9 mouse cellular contexts compared by ENCODE assay signal in genomic region chr2:154507566-154508283, GRCm38 (mm10). TPM values are rescaled to one million over a fixed set of nuclear protein-coding genes. Genes with fewer than 3 reads are reported as not detected.
DNase-seq lines count a peak whose midpoint lies in the region; ATAC-seq and TF ChIP-seq lines count a peak whose summit lies in the region.
"Had no signal": no experiment of that assay in that cellular context is flagged by ENCODE, and none has a peak within 500 bp of the region (broad histone marks: within the 10 kb centered on the region; RNA-seq: fewer than 3 reads in every experiment).

No protein-coding gene starts in this region.

- TF ChIP-seq CTCF in G1E (IDR thresholded peaks at IDR 0.05; ENCODE audit: low read depth, low read length), result no peak
- peak; percentile 62; the same call in 1 of the 2 replicates for TF ChIP-seq CTCF in lung, adult 2 months (IDR thresholded peaks at IDR 0.05; ENCODE audit: insufficient read depth, low read length)

- DNase-seq in heart, postnatal 4 days, result no peak
- DNase-seq in G1E (ENCODE audit: low spot score), result peak; percentile 7
- DNase-seq in cerebellum, adult 18-20 months, result peak; percentile 60 to 61
- peak; percentile 50 for DNase-seq in kidney, adult 18-20 months
- peak; percentile 25 for DNase-seq in lung, adult 2 months
- no peak for DNase-seq in layer of hippocampus, adult 9-11 months

- H3K4me3 ChIP-seq in heart, embryonic 13.5 days, result no peak overlapping the region
- H3K4me3 ChIP-seq in G1E (ENCODE audit: low read depth, low read length), result peak overlapping the region; percentile 28; the same call in 1 of the 2 replicates
- H3K4me3 ChIP-seq in lung, adult 2 months (replicated peaks; ENCODE audit: extremely low read depth, low read depth, low read length), result no peak overlapping the region

- H3K27ac ChIP-seq in heart, embryonic 13.5 days (replicated peaks), result peak overlapping the region; percentile 3; the same call in 1 of the 2 replicates

- H3K4me1 ChIP-seq in heart, embryonic 13.5 days, result peaks cover 10% of the 10 kb centered on the region
- H3K4me1 ChIP-seq in G1E (ENCODE audit: insufficient read depth, low read depth, low read length), result peaks cover 20% of the 10 kb centered on the region
- H3K4me1 ChIP-seq in lung, adult 2 months (ENCODE audit: control insufficient read depth, insufficient read depth, low read length), result no peaks in the 10 kb centered on the region; the same call in 1 of the 2 replicates

- 63% methylated on average over 9 of the region's 9 CpGs for WGBS in heart, embryonic 13.5 days
- 60% methylated on average over 9 of the region's 9 CpGs for WGBS in lung, adult 2 months

- H3K27me3 ChIP-seq in heart, embryonic 13.5 days (replicated peaks), result no peaks in the 10 kb centered on the region
- H3K27me3 ChIP-seq in G1E (ENCODE audit: insufficient read depth, low read length), result no peaks in the 10 kb centered on the region

- H3K9me3 ChIP-seq in heart, embryonic 13.5 days, result no peaks in the 10 kb centered on the region
- no peaks in the 10 kb centered on the region for H3K9me3 ChIP-seq in G1E (replicated peaks)

- H3K36me3 ChIP-seq in heart, embryonic 13.5 days, result peaks cover 87% of the 10 kb centered on the region
- peaks cover 80% of the 10 kb centered on the region for H3K36me3 ChIP-seq in G1E (replicated peaks)

- TF ChIP-seq POLR2A in lung, adult 2 months (IDR thresholded peaks at IDR 0.05; ENCODE audit: borderline replicate concordance, extremely low read depth, low read depth, low read length), result no peak

- H3K4me2 ChIP-seq in heart, embryonic 13.5 days, result no peak overlapping the region

- H3K9ac ChIP-seq in heart, embryonic 13.5 days, result no peak overlapping the region

- ATAC-seq in heart, embryonic 13.5 days (ENCODE audit: extremely low read depth, insufficient number of reproducible peaks, low FRiP score, low TSS enrichment), result no peak
- peak; percentile 63 for ATAC-seq in G1E (ENCODE audit: extremely low read depth, insufficient number of reproducible peaks, low FRiP score, poor library complexity, severe bottlenecking)
- no peak for ATAC-seq in granulocyte monocyte progenitor cell, adult 5-6 weeks (replicated peaks; ENCODE audit: poor library complexity, severe bottlenecking)

RNA-seq across cellular contexts. Expression of gene 1700003F12Rik, which starts 39.2 kb away (rescaled TPM):
- 0.29 TPM in 1 of 2 replicates, not detected in the other for polyA plus RNA-seq in heart, embryonic 13.5 days (2015; fragmentation: Nextera tagmentation; extraction: Ambion mirVana)
- under 1 TPM in 1 of 2 experiments, not detected in 1; 0.81 TPM for total RNA-seq in heart, postnatal 4 days (2021)
- total RNA-seq in G1E (2014; fragmentation: Nextera tagmentation) (not detected in 2 replicates), G1E (2017) (not detected in 2 replicates)
- 0.13 TPM in 1 of 2 replicates, not detected in the other for polyA plus RNA-seq in G1E (2012)
- polyA plus RNA-seq in lung, adult 2 months (2012; rRNA removed), result 0.98 TPM in 1 of 2 replicates, not detected in the other
- total RNA-seq in granulocyte monocyte progenitor cell, adult 5-6 weeks (2014; fragmentation: Nextera tagmentation), result not detected in 2 replicates
- total RNA-seq in granulocyte monocyte progenitor cell, adult 5-6 weeks (2017), result not detected in 2 replicates

RNA-seq across cellular contexts. Expression of gene Actl10, which starts 43.9 kb away (rescaled TPM):
- 0.09 TPM in 2 replicates for polyA plus RNA-seq in heart, embryonic 13.5 days (2015; fragmentation: Nextera tagmentation; extraction: Ambion mirVana)
- total RNA-seq in heart, postnatal 4 days (2021), result under 1 TPM in 1 of 2 experiments, not detected in 1; 0.17 TPM
- total RNA-seq in G1E (2014; fragmentation: Nextera tagmentation) (0.53 TPM in 1 of 2 replicates, not detected in the other), G1E (2017) (0.22 and 0.41 TPM in 2 replicates)
- not detected in 2 replicates for polyA plus RNA-seq in G1E (2012)
- polyA plus RNA-seq in lung, adult 2 months (2012; rRNA removed), result 0.07 TPM in 2 replicates
- total RNA-seq in granulocyte monocyte progenitor cell, adult 5-6 weeks (2014; fragmentation: Nextera tagmentation), result not detected in 2 replicates
- not detected in 2 replicates for total RNA-seq in granulocyte monocyte progenitor cell, adult 5-6 weeks (2017)
- total RNA-seq: layer of hippocampus, postnatal 36 days had no signal

RNA-seq across cellular contexts. Expression of gene Necab3, which starts 51.0 kb away (rescaled TPM):
- 1.0 and 1.4 TPM in 2 replicates for polyA plus RNA-seq in heart, embryonic 13.5 days (2015; fragmentation: Nextera tagmentation; extraction: Ambion mirVana)
- 1 to 10 TPM in 1 of 2 experiments, under 1 TPM in 1; 0.81 to 1.8 TPM for total RNA-seq in heart, postnatal 4 days (2021)
- total RNA-seq in G1E (2014; fragmentation: Nextera tagmentation) (13.0 and 13.2 TPM in 2 replicates), G1E (2017) (6.8 and 7.6 TPM in 2 replicates)
- 9.8 and 11.6 TPM in 2 replicates for polyA plus RNA-seq in G1E (2012)
- polyA plus RNA-seq in lung, adult 2 months (2012; rRNA removed), result 1.2 and 1.8 TPM in 2 replicates
- total RNA-seq in granulocyte monocyte progenitor cell, adult 5-6 weeks (2014; fragmentation: Nextera tagmentation), result 1.8 and 7.0 TPM in 2 replicates
- 2.4 TPM in 1 of 2 replicates, not detected in the other for total RNA-seq in granulocyte monocyte progenitor cell, adult 5-6 weeks (2017)

Comparison
In these comparisons a context has a peak if more than half of its experiments do, and no peak if none do; other contexts are left out.
1. DNase-seq: peak in G1E (single experiment), cerebellum, adult 18-20 months (2 of 2), kidney, adult 18-20 months (single experiment) and lung, adult 2 months (single experiment); none in heart, postnatal 4 days (single experiment) and layer of hippocampus, adult 9-11 months (single experiment).